18 mouse cellular contexts compared by ENCODE assay signal in genomic region chr14:55897671-55898070, GRCm38 (mm10). TPM values are rescaled to one million over a fixed set of nuclear protein-coding genes. Genes with fewer than 3 reads are reported as not detected.
A peak's percentile ranks its signal among the peaks of the same experiment; 100 is the strongest.
DNase-seq lines count a peak whose midpoint lies in the region; ATAC-seq and TF ChIP-seq lines count a peak whose summit lies in the region.
"Had no signal": no experiment of that assay in that cellular context is flagged by ENCODE, and none has a peak within 500 bp of the region (broad histone marks: within the 10 kb centered on the region; RNA-seq: fewer than 3 reads in every experiment).

No protein-coding gene starts in this region.

- TF ChIP-seq CTCF in cerebellum, adult 2 months (IDR thresholded peaks at IDR 0.05; ENCODE audit: borderline replicate concordance, insufficient read depth, low read depth, low read length), result no peak
- no peak for TF ChIP-seq CTCF in kidney, adult 2 months (conservative IDR thresholded peaks at IDR 0.05; ENCODE audit: insufficient read depth, insufficient read length, low read depth, low read length)

- H3K9ac ChIP-seq in intestine, embryonic 15.5 days, result no peak overlapping the region
- H3K9ac ChIP-seq: embryonic facial prominence, embryonic 13.5 days; limb, embryonic 12.5 days; liver, embryonic 15.5 days; midbrain, embryonic 12.5 days had no signal

- H3K4me1 ChIP-seq in cerebellum, adult 2 months (ENCODE audit: control insufficient read depth, insufficient read depth, low read length), result peaks cover 6% of the 10 kb centered on the region; the same call in 1 of the 2 replicates
- peaks cover 10% of the 10 kb centered on the region for H3K4me1 ChIP-seq in kidney, adult 2 months (ENCODE audit: control insufficient read depth, insufficient read depth, low read length)
- H3K4me1 ChIP-seq in intestine, embryonic 15.5 days (replicated peaks), result 0 out of 2 replicates have a peak, but pooled peaks cover 8% of the 10 kb centered on the region

- DNase-seq in cerebellum, adult 2 months, result peak in 1 of 2 experiments; percentile 24
- peak; percentile 63 for DNase-seq in kidney, adult 2 months
- DNase-seq in kidney, postnatal 10 days, result no peak
- DNase-seq in cerebellum, postnatal 25 days, result peak; percentile 34 to 45
- DNase-seq in left cerebral cortex, adult 9 months (ENCODE audit: low spot score in 2 of 2), result no peak
- DNase-seq: gastrocnemius, postnatal 25 days; thymus, postnatal 25 days had no signal

- H3K4me3 ChIP-seq in cerebellum, adult 2 months (replicated peaks; ENCODE audit: insufficient read depth, low read depth, low read length), result no peak overlapping the region
- H3K4me3 ChIP-seq in kidney, adult 2 months (ENCODE audit: insufficient read depth, low read depth, low read length), result no peak overlapping the region
- no peak overlapping the region for H3K4me3 ChIP-seq in intestine, embryonic 15.5 days (replicated peaks)
- H3K4me3 ChIP-seq: embryonic facial prominence, embryonic 13.5 days; heart, embryonic 10.5 days; limb, embryonic 12.5 days; liver, embryonic 15.5 days; midbrain, embryonic 12.5 days had no signal

- H3K4me2 ChIP-seq in intestine, embryonic 15.5 days (replicated peaks), result no peak overlapping the region
- H3K4me2 ChIP-seq: embryonic facial prominence, embryonic 13.5 days; limb, embryonic 12.5 days; liver, embryonic 15.5 days; midbrain, embryonic 12.5 days had no signal

- no peak for ATAC-seq in cerebellum, adult (ENCODE audit: insufficient number of reproducible peaks, low FRiP score, low TSS enrichment)
- no peak for ATAC-seq in intestine, embryonic 15.5 days
- ATAC-seq: forebrain, embryonic 16.5 days had no signal

- no peaks in the 10 kb centered on the region for H3K9me3 ChIP-seq in intestine, embryonic 15.5 days
- H3K9me3 ChIP-seq: embryonic facial prominence, embryonic 13.5 days; heart, embryonic 10.5 days; limb, embryonic 12.5 days; liver, embryonic 15.5 days; midbrain, embryonic 12.5 days had no signal

- H3K27ac ChIP-seq in cerebellum, adult 2 months (ENCODE audit: insufficient read depth, low read length), result no peak overlapping the region
- no peak overlapping the region for H3K27ac ChIP-seq in kidney, adult 2 months (ENCODE audit: insufficient read depth, low read depth, low read length)
- H3K27ac ChIP-seq in intestine, embryonic 15.5 days, result 0 out of 2 replicates have a peak overlapping the region, but pooled peaks have one; percentile 4
- H3K27ac ChIP-seq: embryonic facial prominence, embryonic 13.5 days; heart, embryonic 10.5 days; limb, embryonic 12.5 days; liver, embryonic 15.5 days; macrophage; midbrain, embryonic 12.5 days had no signal

- WGBS in cerebellum, adult 2 months, result 83% methylated on average over 12 of the region's 12 CpGs
- WGBS in kidney, adult 2 months, result 81% methylated on average over 12 of the region's 12 CpGs
- 90% methylated on average over 12 of the region's 12 CpGs for WGBS in intestine, embryonic 15.5 days

- 0 out of 2 replicates have a peak, but pooled peaks have one; percentile 8 for TF ChIP-seq POLR2A in cerebellum, adult 2 months (IDR thresholded peaks at IDR 0.05; ENCODE audit: borderline replicate concordance, insufficient read depth, low read length)
- no peak for TF ChIP-seq POLR2A in kidney, adult 2 months (IDR thresholded peaks at IDR 0.05; ENCODE audit: low read depth, low read length)

- peaks cover 5% of the 10 kb centered on the region; the same call in 1 of the 2 replicates for H3K36me3 ChIP-seq in kidney, adult 2 months (ENCODE audit: control insufficient read depth, insufficient read depth, low read length)
- H3K36me3 ChIP-seq in intestine, embryonic 15.5 days, result peaks cover 33% of the 10 kb centered on the region

- no peaks in the 10 kb centered on the region for H3K27me3 ChIP-seq in cerebellum, adult 2 months (ENCODE audit: control insufficient read depth, insufficient read depth, low read length)
- H3K27me3 ChIP-seq in kidney, adult 2 months (replicated peaks; ENCODE audit: control insufficient read depth, insufficient read depth, low read length), result no peaks in the 10 kb centered on the region
- no peaks in the 10 kb centered on the region for H3K27me3 ChIP-seq in intestine, embryonic 15.5 days (replicated peaks)
- H3K27me3 ChIP-seq: embryonic facial prominence, embryonic 13.5 days; limb, embryonic 12.5 days; midbrain, embryonic 12.5 days had no signal

RNA-seq across cellular contexts. Expression of gene Sdr39u1, which starts 2.4 kb away (rescaled TPM):
- 214 and 218 TPM in 2 replicates for polyA plus RNA-seq in cerebellum, adult 2 months (2012; rRNA removed)
- polyA plus RNA-seq in kidney, adult 2 months (2012; rRNA removed), result 132 and 133 TPM in 2 replicates
- polyA plus RNA-seq in intestine, embryonic 15.5 days (2015; fragmentation: Nextera tagmentation; extraction: Ambion mirVana), result 73.6 and 80.3 TPM in 2 replicates

RNA-seq across cellular contexts. Expression of gene Khnyn, which starts 12.9 kb away (rescaled TPM):
- polyA plus RNA-seq in cerebellum, adult 2 months (2012; rRNA removed), result 47.4 and 52.8 TPM in 2 replicates
- polyA plus RNA-seq in kidney, adult 2 months (2012; rRNA removed), result 11.1 and 11.9 TPM in 2 replicates
- 15.1 and 15.4 TPM in 2 replicates for polyA plus RNA-seq in intestine, embryonic 15.5 days (2015; fragmentation: Nextera tagmentation; extraction: Ambion mirVana)

RNA-seq across cellular contexts. Expression of gene Cbln3, which starts 13.5 kb away (rescaled TPM):
- 534 and 635 TPM in 2 replicates for polyA plus RNA-seq in cerebellum, adult 2 months (2012; rRNA removed)
- polyA plus RNA-seq in kidney, adult 2 months (2012; rRNA removed), result 0.08 and 0.13 TPM in 2 replicates
- polyA plus RNA-seq in intestine, embryonic 15.5 days (2015; fragmentation: Nextera tagmentation; extraction: Ambion mirVana), result 0.18 and 0.29 TPM in 2 replicates
- polyA plus RNA-seq: macrophage had no signal

RNA-seq across cellular contexts. Expression of gene Nynrin, which starts 43.9 kb away (rescaled TPM):
- 4.5 and 4.8 TPM in 2 replicates for polyA plus RNA-seq in cerebellum, adult 2 months (2012; rRNA removed)
- 6.6 and 7.6 TPM in 2 replicates for polyA plus RNA-seq in kidney, adult 2 months (2012; rRNA removed)
- polyA plus RNA-seq in intestine, embryonic 15.5 days (2015; fragmentation: Nextera tagmentation; extraction: Ambion mirVana), result 14.5 and 18.3 TPM in 2 replicates

RNA-seq across cellular contexts. Expression of gene Cma1, which starts 46.8 kb away (rescaled TPM):
- polyA plus RNA-seq in cerebellum, adult 2 months (2012; rRNA removed), result not detected in 2 replicates
- polyA plus RNA-seq in kidney, adult 2 months (2012; rRNA removed), result 0.42 and 0.99 TPM in 2 replicates
- 1.9 and 3.3 TPM in 2 replicates for polyA plus RNA-seq in intestine, embryonic 15.5 days (2015; fragmentation: Nextera tagmentation; extraction: Ambion mirVana)
- polyA plus RNA-seq: heart, embryonic 10.5 days; hindbrain, embryonic 11.5 days; macrophage; midbrain, embryonic 12.5 days; neural tube, embryonic 14.5 days had no signal

Comparison
In these comparisons a context has a peak if more than half of its experiments do, and no peak if none do; other contexts are left out.
1. DNase-seq: peak in kidney, adult 2 months (single experiment) and cerebellum, postnatal 25 days (2 of 2); none in kidney, postnatal 10 days (single experiment) and left cerebral cortex, adult 9 months (0 of 2).
2. RNA of gene Cbln3, which starts 13.5 kb away (polyA plus RNA-seq): 534 to 635 TPM in cerebellum, adult 2 months; 0.18 to 0.29 TPM in intestine, embryonic 15.5 days and 0.08 to 0.13 TPM in kidney, adult 2 months; every median in the first group is over 100 times any median in the second.